Mouse (Mus musculus) neutrophil, adult 5-6 weeks (primary cell): ENCODE results near the gene Wee2. TPM values are rescaled to one million over a fixed set of nuclear protein-coding genes. Genes with fewer than 3 reads are reported as not detected.

Experiments
- ATAC-seq: fragments of 151-379, 151-347 bp; 2 replicates; pipeline ENCODE4 v1.8.0; 2017; ENCODE audit warnings: mild to moderate bottlenecking, moderate TSS enrichment; ENCODE audit not compliant: insufficient number of reproducible peaks, poor library complexity, low FRiP score, severe bottlenecking; ENCODE audit errors: extremely low read depth
- total RNA-seq: library from RNA; stranded (forward); fragments of 200-1000 nt; gene quantifications from 2 replicates; pipeline ENCODE4 v1.2.3, GENCODE M21; 2017

The Wee2 gene
- not detected in 2 replicates for total RNA-seq

- ATAC-seq: no peak
Measured at GRCm38 (mm10) chr6:40438936-40439335, at the start of gene Wee2. TSS of gene Wee2 (plus strand) at chr6:40439088.

- no peak for ATAC-seq
Measured at GRCm38 (mm10) chr6:40390975-40391374, 47.9 kb upstream of the Wee2 start.

- ATAC-seq: no peak
Measured at GRCm38 (mm10) chr6:40393213-40393612, 45.7 kb upstream of the Wee2 start.

- no peak for ATAC-seq
Measured at GRCm38 (mm10) chr6:40402031-40402430, 36.9 kb upstream of the Wee2 start.

GRCm38 (mm10) chr6:40403640-40404285 lies 35.1 kb upstream of the Wee2 start:
- no peak for ATAC-seq

- ATAC-seq: no peak
Measured at GRCm38 (mm10) chr6:40411085-40411484, 27.8 kb upstream of the Wee2 start.

GRCm38 (mm10) chr6:40413046-40413445 lies 25.8 kb upstream of the Wee2 start:
- no peak for ATAC-seq

GRCm38 (mm10) chr6:40413565-40413964 lies 25.3 kb upstream of the Wee2 start:
- ATAC-seq: no peak

- ATAC-seq: no peak
Measured at GRCm38 (mm10) chr6:40415799-40416198, 23.1 kb upstream of the Wee2 start.

GRCm38 (mm10) chr6:40418386-40418785 lies 20.5 kb upstream of the Wee2 start:
- ATAC-seq: no peak

- no peak for ATAC-seq
Measured at GRCm38 (mm10) chr6:40421099-40421498, 17.8 kb upstream of the Wee2 start.

- no peak for ATAC-seq
Measured at GRCm38 (mm10) chr6:40423013-40423412, 15.9 kb upstream of the Wee2 start.

- ATAC-seq: peak; percentile 86; the same call in 1 of the 2 replicates
Measured at GRCm38 (mm10) chr6:40423774-40424173, 15.1 kb upstream of the Wee2 start.

GRCm38 (mm10) chr6:40427441-40427840 lies 11.4 kb upstream of the Wee2 start:
- no peak for ATAC-seq

GRCm38 (mm10) chr6:40428696-40429095 lies 10.2 kb upstream of the Wee2 start:
- no peak for ATAC-seq

- no peak for ATAC-seq
Measured at GRCm38 (mm10) chr6:40429521-40429931, 9.4 kb upstream of the Wee2 start.

GRCm38 (mm10) chr6:40430251-40430650 lies 8.6 kb upstream of the Wee2 start:
- ATAC-seq: peak; percentile 82

GRCm38 (mm10) chr6:40430878-40431277 lies 8.0 kb upstream of the Wee2 start:
- ATAC-seq: no peak

- ATAC-seq: no peak
Measured at GRCm38 (mm10) chr6:40431356-40431755, 7.5 kb upstream of the Wee2 start.

- ATAC-seq: no peak
Measured at GRCm38 (mm10) chr6:40431812-40432211, 7.1 kb upstream of the Wee2 start.
